9 mouse cellular contexts compared by ENCODE assay signal in the genomic region with DNA sequence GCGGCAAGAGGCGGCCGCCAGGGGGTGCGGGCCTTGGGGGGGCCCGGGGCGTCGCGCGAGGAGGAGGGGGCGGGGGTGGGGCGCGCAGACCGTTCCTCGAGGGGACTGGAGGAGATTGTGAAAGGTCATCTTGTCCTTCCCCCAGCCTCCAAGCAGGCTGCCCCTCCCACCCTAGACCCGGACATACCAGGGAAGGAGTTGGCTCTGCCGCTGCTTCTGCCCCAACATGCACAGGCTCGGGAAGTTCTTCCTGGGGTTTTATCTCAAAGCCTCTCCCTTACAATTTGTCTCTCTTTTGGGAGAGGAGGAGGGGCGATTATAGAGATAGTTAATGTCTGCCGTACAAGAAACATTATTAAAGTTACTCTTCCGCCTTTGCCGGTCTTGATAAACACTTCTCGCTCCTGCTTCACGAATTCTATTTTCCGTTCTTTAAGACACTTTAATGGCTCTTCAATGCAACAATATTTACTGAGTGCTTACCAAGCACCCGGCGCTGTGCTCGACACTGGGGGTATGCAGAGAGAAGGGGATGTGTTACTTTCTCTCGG. TPM values are rescaled to one million over a fixed set of nuclear protein-coding genes. Genes with fewer than 3 reads are reported as not detected.
DNase-seq lines count a peak whose midpoint lies in the region; ATAC-seq and TF ChIP-seq lines count a peak whose summit lies in the region.
"Had no signal": no experiment of that assay in that cellular context is flagged by ENCODE, and none has a peak within 500 bp of the region (broad histone marks: within the 10 kb centered on the region; RNA-seq: fewer than 3 reads in every experiment).

No protein-coding gene starts in this region.

- peak overlapping the region; percentile 57 for H3K4me2 ChIP-seq in lung, embryonic 15.5 days

- WGBS in spleen, adult 2 months, result under 1% methylated on average over 15 of the region's 28 CpGs
- 1% methylated on average over 23 of the region's 28 CpGs for WGBS in lung, embryonic 15.5 days

- peak; percentile 61 for ATAC-seq in granulocyte monocyte progenitor cell, adult 5-6 weeks (replicated peaks; ENCODE audit: poor library complexity, severe bottlenecking)
- ATAC-seq in lung, embryonic 15.5 days (ENCODE audit: borderline replicate concordance, extremely low read depth, low FRiP score, low TSS enrichment), result peak; percentile 41; the same call in 1 of the 2 replicates

- TF ChIP-seq CTCF in spleen, adult 2 months (IDR thresholded peaks at IDR 0.05; ENCODE audit: extremely low read depth, insufficient read depth, insufficient read length, insufficient replicate concordance), result no peak

- no peak; the same call in 1 of the 2 replicates for TF ChIP-seq POLR2A in spleen, adult 2 months (IDR thresholded peaks at IDR 0.05; ENCODE audit: low read depth, low read length)

- H3K27me3 ChIP-seq in spleen, adult 2 months (ENCODE audit: control insufficient read depth, insufficient read depth, low read length), result no peaks in the 10 kb centered on the region
- no peaks in the 10 kb centered on the region for H3K27me3 ChIP-seq in lung, embryonic 15.5 days

- no peaks in the 10 kb centered on the region for H3K36me3 ChIP-seq in spleen, adult 2 months (ENCODE audit: control insufficient read depth, insufficient read depth, low read length)
- H3K36me3 ChIP-seq in lung, embryonic 15.5 days, result no peaks in the 10 kb centered on the region

- DNase-seq in spleen, adult 2 months (ENCODE audit: low read depth in 1 of 2, low spot score in 2 of 2), result no peak
- DNase-seq in spleen, adult 12 weeks (ENCODE audit: low spot score), result no peak
- DNase-seq in cerebellum, adult 8-10 months, result peak; percentile 58
- DNase-seq in kidney, adult 11 months, result peak; percentile 52
- peak; percentile 78 for DNase-seq in retina, embryonic 14.5 days (ENCODE audit: low spot score)
- DNase-seq in layer of hippocampus, postnatal 14 days (ENCODE audit: low spot score in 2 of 2), result no peak

- H3K4me1 ChIP-seq in spleen, adult 2 months (ENCODE audit: control insufficient read depth, insufficient read depth, insufficient read length), result peaks cover 11% of the 10 kb centered on the region; the same call in 1 of the 2 replicates
- peaks cover 45% of the 10 kb centered on the region for H3K4me1 ChIP-seq in lung, embryonic 15.5 days

- peak overlapping the region; percentile 48; the same call in 1 of the 2 replicates for H3K27ac ChIP-seq in spleen, adult 2 months (ENCODE audit: insufficient read depth, low read length)
- H3K27ac ChIP-seq in lung, embryonic 15.5 days, result peak overlapping the region; percentile 96

- peak overlapping the region; percentile 67 for H3K9ac ChIP-seq in lung, embryonic 15.5 days

- H3K4me3 ChIP-seq in spleen, adult 2 months (ENCODE audit: extremely low read depth, insufficient read depth, insufficient read length), result peak overlapping the region; percentile 80
- peak overlapping the region; percentile 71 for H3K4me3 ChIP-seq in lung, embryonic 15.5 days

- no peaks in the 10 kb centered on the region for H3K9me3 ChIP-seq in lung, embryonic 15.5 days

RNA-seq across cellular contexts. Expression of a gene that starts 0.6 kb away (rescaled TPM):
- 0.27 and 0.36 TPM in 2 replicates for polyA plus RNA-seq in spleen, adult 2 months (2012; rRNA removed)
- total RNA-seq in granulocyte monocyte progenitor cell, adult 5-6 weeks (2014; fragmentation: Nextera tagmentation), result not detected in 2 replicates
- total RNA-seq in granulocyte monocyte progenitor cell, adult 5-6 weeks (2017), result not detected in 2 replicates
- polyA plus RNA-seq in lung, embryonic 15.5 days (2015; fragmentation: Nextera tagmentation; extraction: Ambion mirVana), result 0.26 and 0.57 TPM in 2 replicates
- under 1 TPM; 0.39 to 0.95 TPM for total RNA-seq in layer of hippocampus, postnatal 14 days (2021)

RNA-seq across cellular contexts. Expression of a gene that starts 5.7 kb away (rescaled TPM):
- 31.0 and 46.5 TPM in 2 replicates for polyA plus RNA-seq in spleen, adult 2 months (2012; rRNA removed)
- 11.3 and 20.1 TPM in 2 replicates for total RNA-seq in granulocyte monocyte progenitor cell, adult 5-6 weeks (2014; fragmentation: Nextera tagmentation)
- total RNA-seq in granulocyte monocyte progenitor cell, adult 5-6 weeks (2017), result 13.6 and 17.0 TPM in 2 replicates
- 25.7 and 26.3 TPM in 2 replicates for polyA plus RNA-seq in lung, embryonic 15.5 days (2015; fragmentation: Nextera tagmentation; extraction: Ambion mirVana)
- total RNA-seq in layer of hippocampus, postnatal 14 days (2021), result 10 to 100 TPM; 37.6 to 41.2 TPM

RNA-seq across cellular contexts. Expression of a gene that starts 27.4 kb away (rescaled TPM):
- polyA plus RNA-seq in spleen, adult 2 months (2012; rRNA removed), result not detected in 2 replicates
- total RNA-seq in granulocyte monocyte progenitor cell, adult 5-6 weeks (2014; fragmentation: Nextera tagmentation), result not detected in 2 replicates
- total RNA-seq in granulocyte monocyte progenitor cell, adult 5-6 weeks (2017), result not detected in 2 replicates
- polyA plus RNA-seq in lung, embryonic 15.5 days (2015; fragmentation: Nextera tagmentation; extraction: Ambion mirVana), result not detected in 2 replicates
- total RNA-seq in layer of hippocampus, postnatal 14 days (2021), result not detected
- polyA plus RNA-seq: gonadal fat pad, adult 2 months had no signal

RNA-seq across cellular contexts. Expression of a gene that starts 30.3 kb away (rescaled TPM):
- polyA plus RNA-seq in spleen, adult 2 months (2012; rRNA removed), result 18.4 and 19.3 TPM in 2 replicates
- total RNA-seq in granulocyte monocyte progenitor cell, adult 5-6 weeks (2014; fragmentation: Nextera tagmentation), result 8.6 and 14.9 TPM in 2 replicates
- 10.8 and 11.4 TPM in 2 replicates for total RNA-seq in granulocyte monocyte progenitor cell, adult 5-6 weeks (2017)
- polyA plus RNA-seq in lung, embryonic 15.5 days (2015; fragmentation: Nextera tagmentation; extraction: Ambion mirVana), result 105 TPM in 2 replicates
- total RNA-seq in layer of hippocampus, postnatal 14 days (2021), result 10 to 100 TPM; 44.2 to 47.4 TPM

Comparison
In these comparisons a context has a peak if more than half of its experiments do, and no peak if none do; other contexts are left out.
1. DNase-seq: peak in cerebellum, adult 8-10 months (single experiment), kidney, adult 11 months (single experiment) and retina, embryonic 14.5 days (single experiment); none in spleen, adult 2 months (0 of 2), spleen, adult 12 weeks (single experiment) and layer of hippocampus, postnatal 14 days (0 of 2).